Mouse (Mus musculus) induced T-regulatory cell, adult 2 months (primary cell): ENCODE measurements around the gene Fam72a.

ENCODE experiments used
- DNase-seq: peaks from one replicate; pipeline ENCODE4 v3.0.0-alpha.2; 2012; ENCODE audit warnings: low read depth

The Fam72a gene

DNA sequence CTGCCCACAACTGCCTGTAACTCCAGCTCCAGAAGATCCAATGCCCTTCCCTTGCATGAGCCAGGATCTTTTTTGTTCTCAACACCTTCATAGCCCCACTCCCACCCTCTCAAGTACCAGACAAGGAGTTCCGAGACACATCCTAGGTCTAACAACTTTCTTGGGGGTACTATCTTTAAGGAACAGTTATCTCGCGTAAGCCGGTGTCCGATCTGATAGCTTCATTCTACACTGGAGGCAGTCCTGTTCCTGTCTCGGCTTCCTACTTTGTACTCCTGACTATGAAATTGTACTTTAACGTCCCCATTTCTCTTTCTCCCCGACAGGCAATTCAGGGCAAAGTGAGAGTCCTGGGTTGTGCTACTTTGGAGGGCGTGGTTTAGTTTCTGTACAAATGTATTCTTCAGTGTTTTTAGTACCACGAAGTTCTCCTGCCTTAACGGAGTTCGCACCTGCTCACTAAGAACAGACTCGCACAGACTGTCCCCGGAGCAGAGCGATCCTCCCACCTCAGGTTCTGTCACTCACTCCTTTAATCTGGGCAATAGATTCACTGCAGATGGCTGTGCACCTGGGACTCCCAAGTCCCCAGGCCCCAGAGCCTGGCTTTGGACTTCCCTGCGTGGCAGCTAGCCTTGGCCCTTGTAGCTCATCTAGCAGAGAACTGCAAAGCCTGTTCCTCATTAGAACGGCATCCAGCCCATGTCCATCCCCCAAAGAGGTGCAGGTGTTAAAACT lies 51.4 kb downstream of the Fam72a start:
- DNase-seq = no peak

DNA sequence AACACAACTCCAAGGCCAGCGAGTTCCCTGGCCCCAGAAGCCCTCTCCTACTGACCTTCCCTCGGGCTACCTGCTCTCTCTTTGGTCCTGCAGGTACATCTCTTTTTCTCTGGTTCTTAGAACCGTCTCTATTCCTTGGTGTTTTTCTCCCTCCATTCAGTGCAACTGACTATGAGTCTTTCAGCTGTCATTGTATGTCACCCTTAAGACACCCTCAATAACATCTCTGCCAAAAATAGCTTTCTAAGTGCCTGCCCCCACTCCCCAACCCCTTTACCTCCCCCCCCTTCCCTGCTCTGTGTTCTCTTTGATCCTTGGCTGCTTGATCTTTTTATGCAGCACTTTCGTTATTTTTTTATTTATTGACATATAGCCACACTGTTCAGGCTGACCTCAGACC lies 52.7 kb downstream of the Fam72a start:
- DNase-seq = no peak

DNA sequence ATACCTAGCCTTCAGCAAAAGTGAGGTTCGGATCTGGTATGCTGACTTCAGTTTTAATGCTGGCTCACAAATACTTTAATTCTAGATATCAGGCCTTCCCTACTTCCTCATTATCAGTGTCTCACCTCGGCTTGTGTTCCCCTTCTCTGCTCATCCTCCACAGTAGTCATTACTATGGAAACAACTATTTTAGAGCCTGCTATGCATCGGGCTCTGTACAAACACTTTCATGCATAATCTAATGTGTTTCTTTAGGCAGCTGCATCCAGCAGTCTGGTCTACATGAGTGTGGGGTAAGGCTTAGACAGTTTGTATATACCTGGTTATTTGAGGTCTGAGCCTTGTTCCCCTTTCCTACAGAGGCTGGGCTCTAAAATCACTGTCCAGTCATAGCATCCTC lies 55.9 kb downstream of the Fam72a start:
- DNase-seq = no peak

DNA sequence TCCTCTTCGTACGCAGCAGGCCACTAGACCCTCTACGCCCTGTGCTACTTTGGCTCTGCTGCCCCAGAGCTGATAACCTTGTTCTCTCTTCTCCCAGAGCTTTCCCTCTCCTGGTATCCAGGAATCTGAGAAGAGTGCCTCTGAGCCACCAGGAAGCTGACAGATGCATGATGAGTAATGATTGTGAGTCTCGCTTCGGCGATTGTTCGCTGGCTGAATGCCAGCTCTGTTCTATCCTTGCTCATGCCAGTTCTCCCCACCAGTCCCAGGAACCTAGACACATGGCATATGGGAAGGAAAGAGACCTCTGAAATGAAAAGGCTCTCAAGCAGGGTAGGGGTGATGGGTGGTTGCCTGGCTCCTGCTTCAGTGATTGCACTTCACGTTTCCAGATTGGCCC lies 59.1 kb downstream of the Fam72a start:
- DNase-seq = no peak
